Mouse (Mus musculus): Measurements from ENCODE around the gene Bcar3.

GRCm38 (mm10) chr3:122499647-122500046 lies 205.7 kb downstream of the Bcar3 start:
- TF ChIP-seq POLR2A (IDR thresholded peaks at IDR 0.05; ENCODE audit: insufficient read depth, low read length) (no peak), EP300 (IDR thresholded peaks at IDR 0.05; ENCODE audit: insufficient read depth, low read depth, low read length) (no peak), CTCF (IDR thresholded peaks at IDR 0.05; ENCODE audit: low read depth, low read length) (no peak)
